Mouse (Mus musculus) liver, postnatal 0 days (tissue): Measurements from ENCODE around the gene Krt83. TPM values are rescaled to one million over a fixed set of nuclear protein-coding genes. Genes with fewer than 3 reads are reported as not detected.
A peak's percentile ranks its signal among the peaks of the same experiment; 100 is the strongest.

Experiments used
- ATAC-seq: fragments of 200-750 bp; cut with Nextera tagmentation; 2 replicates; pipeline ENCODE4 v1.8.0; 2017; ENCODE audit warnings: mild to moderate bottlenecking, moderate library complexity
- DNase-seq: peaks from one replicate; pipeline ENCODE4 v3.0.0-alpha.2; 2016
- H3K27ac ChIP-seq: fragments of 300-500 bp; sonication (generic); 2 replicates; pipeline ENCODE4 v1.5.1; 2014; ENCODE audit warnings: antibody characterized with exemption, moderate library complexity, mild to moderate bottlenecking, low read depth
- H3K27me3 ChIP-seq: fragments of 300-500 bp; sonication (generic); 2 replicates; pipeline ENCODE4 v1.6.1; 2014; ENCODE audit warnings: low read length, control low read depth, mixed read lengths; ENCODE audit not compliant: insufficient read depth
- H3K36me3 ChIP-seq: fragments of 300-500 bp; sonication (generic); replicated peaks from 2 replicates; pipeline ENCODE4 v1.6.1; 2014; ENCODE audit warnings: mild to moderate bottlenecking, control low read depth, low read length, moderate library complexity, mixed read lengths; ENCODE audit not compliant: insufficient read depth
- H3K4me1 ChIP-seq: fragments of 300-500 bp; sonication (generic); 2 replicates; pipeline ENCODE4 v1.6.1; 2014; ENCODE audit warnings: antibody characterized with exemption, mild to moderate bottlenecking, control low read depth; ENCODE audit not compliant: insufficient read depth
- H3K4me2 ChIP-seq: fragments of 300-500 bp; sonication (generic); 2 replicates; pipeline ENCODE4 v1.6.1; 2014; ENCODE audit warnings: low read depth, mild to moderate bottlenecking, low read length, moderate library complexity, mixed read lengths
- H3K4me3 ChIP-seq: fragments of 300-500 bp; sonication (generic); 2 replicates; pipeline ENCODE4 v1.5.1; 2014; ENCODE audit warnings: low read depth, low read length
- H3K9ac ChIP-seq: fragments of 300-500 bp; sonication (generic); replicated peaks from 2 replicates; pipeline ENCODE4 v1.6.1; 2014; ENCODE audit warnings: mild to moderate bottlenecking, moderate library complexity
- H3K9me3 ChIP-seq: fragments of 300-500 bp; sonication (generic); 2 replicates; pipeline ENCODE4 v1.6.1; 2016; ENCODE audit warnings: mild to moderate bottlenecking, control low read depth, low read length, mixed read lengths
- CTCF ChIP-seq: sonication (generic); IDR thresholded peaks from 2 replicates; pipeline ENCODE4 v1.5.1; 2016; ENCODE audit warnings: antibody characterized with exemption, low read depth
- EP300 ChIP-seq: IDR thresholded peaks from 2 replicates; pipeline ENCODE4 v1.6.1; 2016; ENCODE audit warnings: antibody characterized with exemption, low read depth, mild to moderate bottlenecking
- WGBS: fragments of 180-500 bp; shearing (Covaris S2); extraction: QIAGEN DNeasy Blood & Tissue Kit; methylation state at CpG from one replicate; pipeline ENCODE4 v1.1.7; 2014; ENCODE audit not compliant: insufficient replicate concordance; 5-methylcytosine and 5-hydroxymethylcytosine counted together
- polyA plus RNA-seq: library from polyadenylated mRNA; unstranded; fragments of >200 nt; fragmentation: Nextera tagmentation; extraction: Ambion mirVana; gene quantifications from 2 replicates; pipeline ENCODE4 v1.2.1, GENCODE M21; 2015

Gene Krt83
- polyA plus RNA-seq, 1 experiment from 2014 or later: 0.58 TPM

DNA sequence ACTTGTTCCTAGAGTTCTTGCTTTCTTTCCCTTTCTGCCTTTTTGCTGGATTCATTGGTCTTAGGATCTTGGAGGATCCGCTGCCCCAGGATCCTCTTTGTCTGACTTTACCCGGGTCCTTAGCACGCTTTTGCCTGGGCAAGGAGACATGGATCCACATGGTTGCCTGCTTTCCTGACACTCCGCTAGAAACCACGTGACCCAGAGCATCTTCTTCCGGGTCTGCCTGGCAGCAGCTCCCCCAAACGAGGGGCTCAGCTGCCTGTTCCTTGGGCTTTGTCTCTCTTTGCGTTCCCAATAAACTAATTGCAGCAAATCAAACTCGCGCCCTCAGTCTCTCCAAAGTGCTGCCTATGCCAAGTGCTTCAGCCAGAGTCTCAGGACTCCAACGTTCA is 11.6 kb downstream of the Krt83 start:
- H3K27me3 ChIP-seq: peaks cover 10% of the 10 kb centered on the region
- ATAC-seq (no peak), DNase-seq (no peak)
- WGBS: 32% methylated on average over 11 of the region's 11 CpGs
- TF ChIP-seq EP300 (no peak), CTCF (no peak)
- H3K4me2 ChIP-seq: peak overlapping the region; percentile 55
- no peaks in the 10 kb centered on the region for H3K9me3 ChIP-seq
- H3K36me3 ChIP-seq: no peaks in the 10 kb centered on the region
- no peak overlapping the region for H3K9ac ChIP-seq
- H3K4me3 ChIP-seq: no peak overlapping the region
- no peak overlapping the region for H3K27ac ChIP-seq
- peaks cover 2% of the 10 kb centered on the region; the same call in 1 of the 2 replicates for H3K4me1 ChIP-seq

- TF ChIP-seq CTCF (peak; percentile 54), EP300 (no peak)
- peak; percentile 58 for DNase-seq
These were observed 12.2 kb downstream of the Krt83 start for GRCm38 (mm10) chr15:101479007-101479665.

DNA sequence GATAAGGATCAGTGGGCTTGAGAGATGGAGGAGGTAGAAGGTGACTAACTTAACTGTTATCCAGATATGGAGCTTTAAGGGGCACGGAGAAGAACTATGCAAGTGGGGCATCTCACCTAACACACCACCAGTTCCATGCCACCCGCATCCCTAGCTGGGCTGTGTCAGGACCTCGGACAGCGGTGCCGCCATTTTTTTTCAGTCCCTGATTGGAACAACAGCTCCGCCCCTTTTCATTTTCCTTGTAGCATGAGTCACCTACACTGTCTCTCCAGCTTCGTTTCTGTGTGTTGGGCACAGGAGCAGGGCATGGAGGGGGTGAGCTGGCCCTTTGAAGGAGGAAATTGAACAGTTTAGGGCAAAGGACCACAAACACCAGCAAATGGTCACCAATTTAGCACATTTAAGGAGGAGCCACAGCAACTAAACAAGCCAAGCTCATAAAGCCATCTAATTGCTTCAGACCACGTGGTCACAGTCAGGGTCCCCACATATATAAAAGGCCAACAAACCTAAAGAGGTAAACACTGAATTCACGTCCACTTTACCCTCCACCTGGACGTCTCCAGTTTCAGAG is 18.3 kb downstream of the Krt83 start, which contains the start of gene Krt86:
TSS of gene Krt86 (plus strand) at position 527 of the 577 bp plus-strand sequence.
- TF ChIP-seq EP300: no peak
- no peak for TF ChIP-seq CTCF
- no peak within 1 kb of the TSS for H3K4me2 ChIP-seq
- WGBS: 20% methylated on average over 10 of the region's 10 CpGs
- no peak within 1 kb of the TSS for H3K9ac ChIP-seq
- no peak for ATAC-seq
- H3K36me3 ChIP-seq: no peaks in the 10 kb centered on the region
- H3K9me3 ChIP-seq: no peaks in the 10 kb centered on the region
- DNase-seq: peak; percentile 51
- no peaks in the 10 kb centered on the region for H3K4me1 ChIP-seq
- H3K27ac ChIP-seq: no peak within 1 kb of the TSS
- no peaks in the 10 kb centered on the region for H3K27me3 ChIP-seq
- H3K4me3 ChIP-seq: no peak within 1 kb of the TSS

More at GRCm38 (mm10) chr15:101479007-101479665, 12.2 kb downstream of the Krt83 start:
- Histone ChIP-seq H3K4me2 (peak overlapping the region; percentile 55), H3K27ac (no peak overlapping the region), H3K4me3 (no peak overlapping the region), H3K36me3 (no peaks in the 10 kb centered on the region), H3K27me3 (peaks cover 10% of the 10 kb centered on the region), H3K9ac (no peak overlapping the region), H3K4me1 (no peaks in the 10 kb centered on the region), H3K9me3 (no peaks in the 10 kb centered on the region)
- WGBS: 8% methylated on average over 31 of the region's 31 CpGs
- ATAC-seq: no peak

- 46% methylated on average over 4 of the region's 4 CpGs for WGBS
- Histone ChIP-seq H3K9ac (no peak overlapping the region), H3K9me3 (no peaks in the 10 kb centered on the region), H3K27me3 (no peaks in the 10 kb centered on the region), H3K4me1 (no peaks in the 10 kb centered on the region), H3K36me3 (no peaks in the 10 kb centered on the region), H3K4me2 (no peak overlapping the region), H3K27ac (no peak overlapping the region), H3K4me3 (no peak overlapping the region)
- DNase-seq (no peak), ATAC-seq (no peak)
- TF ChIP-seq EP300 (no peak), CTCF (no peak)
These were observed 22.2 kb downstream of the Krt83 start for GRCm38 (mm10) chr15:101469093-101469492.

- Histone ChIP-seq H3K9me3 (no peaks in the 10 kb centered on the region), H3K4me1 (no peaks in the 10 kb centered on the region), H3K27me3 (no peaks in the 10 kb centered on the region), H3K36me3 (no peaks in the 10 kb centered on the region), H3K4me2 (no peak within 1 kb of the TSS), H3K9ac (no peak within 1 kb of the TSS), H3K4me3 (no peak within 1 kb of the TSS), H3K27ac (no peak within 1 kb of the TSS)
- ATAC-seq (no peak), DNase-seq (no peak)
- 75% methylated on average over 13 of the region's 13 CpGs for WGBS
- no peak for TF ChIP-seq CTCF
- TF ChIP-seq EP300: no peak
These were observed 27.7 kb downstream of the Krt83 start, which contains the start of gene Krt81 for GRCm38 (mm10) chr15:101463651-101464050. Krt81 (minus strand) TSS chr15:101463751.

DNA sequence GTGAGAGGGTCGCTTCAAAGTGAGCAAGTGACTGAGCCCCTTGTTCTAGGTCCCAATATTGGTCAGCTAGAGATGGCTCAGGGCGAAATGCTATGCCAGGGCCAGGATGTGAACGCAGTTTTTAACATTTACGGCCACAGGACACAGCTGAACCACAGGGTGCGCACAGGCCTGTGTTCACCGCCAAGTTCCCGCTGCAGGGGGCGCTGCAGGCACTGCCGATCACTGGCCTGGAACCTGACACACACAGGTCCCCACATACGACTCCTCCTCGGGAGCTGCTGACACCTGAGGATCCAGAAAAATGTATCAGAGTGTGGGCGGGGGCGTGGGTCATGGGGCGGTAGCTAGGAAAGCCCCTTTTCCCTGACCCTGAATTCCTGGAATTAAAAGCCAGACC is 32.0 kb downstream of the Krt83 start:
- no peaks in the 10 kb centered on the region for H3K36me3 ChIP-seq
- DNase-seq: peak; percentile 29
- no peak for ATAC-seq
- no peak overlapping the region for H3K4me2 ChIP-seq
- H3K9ac ChIP-seq: no peak overlapping the region
- no peak for TF ChIP-seq EP300
- peak; percentile 33 for TF ChIP-seq CTCF
- H3K27ac ChIP-seq: no peak overlapping the region
- no peak overlapping the region for H3K4me3 ChIP-seq
- 66% methylated on average over 14 of the region's 14 CpGs for WGBS
- H3K9me3 ChIP-seq: 0 out of 2 replicates have a peak, but pooled peaks cover 2% of the 10 kb centered on the region
- no peaks in the 10 kb centered on the region for H3K4me1 ChIP-seq
- H3K27me3 ChIP-seq: no peaks in the 10 kb centered on the region
